Mouse (Mus musculus) thymus, adult 18-20 months (tissue): ENCODE measurements at regions not wholly inside any gene's neighbourhood (a gene's known extent, or its start where the extent isn't known, plus 50 kb on each side); places are given as distances from the start of the nearest gene placed in this dataset.

Source experiments
- DNase-seq, 2 experiments: peaks; one replicate each; pipeline ENCODE4 v3.0.0; 2022; ENCODE audit warnings: mixed read lengths in 2 of 2

GRCm38 (mm10) chr17:9905501-9906462, 236.3 kb upstream of the Pabpc6 start:
- no peak for DNase-seq

- DNase-seq, result no peak
Measured at GRCm38 (mm10) chr17:9904525-9904991, 235.0 kb upstream of the Pabpc6 start.

- no peak for DNase-seq
Measured at GRCm38 (mm10) chr17:9903313-9903712, 233.8 kb upstream of the Pabpc6 start.

DNA sequence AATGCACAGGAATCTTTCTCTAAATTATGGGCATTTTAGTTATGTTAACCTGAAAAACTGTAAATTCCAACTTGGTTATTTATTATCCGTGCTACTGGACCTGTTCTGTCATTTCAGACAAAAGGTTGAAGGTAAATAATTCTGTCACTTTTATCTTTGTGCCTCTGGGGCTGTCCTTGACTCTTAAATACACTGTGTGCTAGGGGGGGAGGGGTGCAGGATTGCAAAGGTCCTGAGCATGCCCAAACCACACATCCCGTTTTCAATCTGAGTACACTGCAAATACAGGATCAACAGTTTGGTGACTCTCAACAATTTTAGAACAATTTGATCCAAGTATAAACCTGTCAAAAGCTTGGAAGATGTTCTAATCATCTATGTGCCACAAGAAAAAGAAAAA, 227.4 kb upstream of the Pabpc6 start:
- DNase-seq, result no peak

- DNase-seq, result no peak
Measured at GRCm38 (mm10) chr17:9895686-9896082, 226.2 kb upstream of the Pabpc6 start.

DNA sequence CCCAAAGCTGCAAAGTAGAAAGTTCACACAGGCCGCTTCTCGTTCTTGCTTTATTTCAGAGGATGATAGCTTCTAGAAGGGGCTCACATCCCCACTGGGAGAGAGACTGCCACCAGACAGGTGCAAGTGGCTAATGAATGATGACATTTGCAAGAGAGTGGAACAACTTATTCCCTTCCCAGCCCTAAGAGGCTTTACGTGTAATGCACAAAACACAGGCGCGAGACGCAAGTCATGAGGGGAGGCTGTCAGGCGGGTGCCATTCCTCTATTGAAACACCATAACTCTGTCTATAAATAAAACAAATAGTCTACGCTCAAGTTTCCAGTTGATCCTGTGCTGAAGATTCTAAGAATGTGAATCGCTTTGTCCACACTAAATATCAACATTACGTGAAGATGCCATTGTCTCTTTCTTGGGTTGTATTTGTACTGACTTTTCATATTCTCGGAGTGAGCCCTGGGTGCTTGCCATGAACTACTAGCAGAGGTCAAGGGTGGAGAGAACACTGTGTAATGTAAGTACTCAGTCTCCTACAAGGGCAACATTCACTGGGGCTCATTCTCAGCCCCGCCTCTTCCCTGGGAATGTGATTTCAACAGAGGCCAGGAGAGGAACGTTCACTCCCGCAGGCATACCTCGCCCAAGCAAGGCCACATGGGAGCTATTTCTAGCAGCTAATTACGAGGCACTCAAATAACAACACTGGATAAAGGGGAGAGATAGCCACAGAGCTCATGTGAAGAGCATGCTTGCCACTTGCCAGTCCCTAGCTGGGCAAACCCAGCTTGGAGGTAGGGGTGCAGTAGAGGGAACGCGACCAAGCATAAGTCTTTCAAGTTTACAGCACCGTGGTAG, 225.5 kb upstream of the Pabpc6 start:
- DNase-seq, result no peak

DNA sequence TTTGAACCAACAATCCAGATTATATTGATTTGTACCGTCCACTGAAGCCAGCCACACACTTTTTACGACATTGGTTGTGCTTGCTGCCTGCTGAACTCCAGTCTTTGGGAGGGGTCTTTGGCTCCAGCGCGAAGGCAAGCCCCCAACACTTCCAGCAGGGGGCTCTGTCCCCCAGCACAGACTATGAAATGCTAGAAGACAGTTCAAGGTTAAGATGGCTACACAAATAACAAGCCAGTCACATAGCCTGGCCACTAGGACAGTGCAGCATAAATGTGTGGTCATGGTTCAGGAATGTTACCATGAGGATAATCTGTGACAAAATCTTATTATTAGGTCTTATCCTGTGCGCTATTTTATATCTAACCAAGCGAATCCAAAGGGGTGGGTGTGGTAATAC, 224.4 kb upstream of the Pabpc6 start:
- DNase-seq, result no peak

DNA sequence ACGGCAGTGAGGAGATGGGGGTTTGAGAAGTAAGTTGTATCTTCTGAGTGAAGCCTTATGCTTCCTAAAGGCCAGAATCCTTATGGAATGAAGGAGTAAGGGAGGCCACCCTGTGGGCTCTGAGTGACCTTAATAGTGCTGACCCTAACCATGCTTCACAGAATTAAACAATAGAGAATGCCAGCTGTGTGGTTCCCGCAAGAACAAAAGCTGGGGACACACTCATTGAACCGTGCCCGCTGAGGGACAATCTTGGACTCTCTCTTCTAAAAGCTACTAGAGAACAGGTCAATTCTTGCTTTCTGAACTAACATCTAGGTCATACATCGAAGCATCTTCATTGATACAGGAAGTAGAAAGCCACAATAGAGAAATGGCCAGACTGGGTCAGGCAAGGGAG, 223.3 kb upstream of the Pabpc6 start:
- no peak for DNase-seq

DNA sequence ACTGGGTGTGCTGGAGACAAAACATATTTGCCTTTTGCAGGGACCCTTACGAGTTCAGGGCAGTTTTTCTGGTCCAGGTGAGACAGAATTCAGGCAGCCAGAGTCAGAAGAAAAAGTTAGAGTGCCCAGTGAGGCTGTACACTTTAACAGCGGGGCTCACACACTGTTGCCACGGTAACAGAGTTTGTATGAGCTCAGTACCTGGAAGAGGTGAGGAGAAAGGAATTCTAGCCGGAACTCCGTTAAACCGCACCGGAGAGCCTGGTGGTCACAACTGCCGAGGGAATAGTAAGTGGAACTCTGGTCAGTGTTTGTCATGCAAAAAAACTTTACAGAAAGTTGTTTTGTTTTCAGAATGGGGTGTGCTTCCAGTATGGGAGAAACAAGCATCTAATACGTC, 222.6 kb upstream of the Pabpc6 start:
- DNase-seq, result no peak

DNA sequence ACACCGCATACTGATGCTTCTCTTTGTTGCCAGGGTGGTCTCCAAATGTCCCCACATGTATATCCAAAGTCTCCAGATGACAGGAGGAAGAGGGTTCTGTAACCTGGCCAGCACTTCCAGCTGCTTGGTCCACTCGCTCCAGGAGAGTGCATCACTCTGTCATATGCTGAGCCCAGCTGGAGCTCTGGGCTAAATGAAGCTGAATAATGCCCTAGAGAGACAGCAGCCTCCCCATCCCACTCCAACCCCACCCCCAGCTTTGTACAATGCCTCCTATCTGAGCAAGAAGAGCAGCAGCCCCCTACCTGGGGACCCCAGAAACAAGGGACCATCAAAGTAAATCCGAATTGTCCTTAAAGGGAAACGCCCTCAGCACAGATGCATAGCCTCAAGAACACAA, 219.0 kb upstream of the Pabpc6 start:
- DNase-seq, result no peak

- no peak for DNase-seq
Measured at GRCm38 (mm10) chr17:9885110-9885509, 215.6 kb upstream of the Pabpc6 start.

- no peak for DNase-seq
Measured at GRCm38 (mm10) chr17:9882639-9883226, 213.2 kb upstream of the Pabpc6 start.

DNA sequence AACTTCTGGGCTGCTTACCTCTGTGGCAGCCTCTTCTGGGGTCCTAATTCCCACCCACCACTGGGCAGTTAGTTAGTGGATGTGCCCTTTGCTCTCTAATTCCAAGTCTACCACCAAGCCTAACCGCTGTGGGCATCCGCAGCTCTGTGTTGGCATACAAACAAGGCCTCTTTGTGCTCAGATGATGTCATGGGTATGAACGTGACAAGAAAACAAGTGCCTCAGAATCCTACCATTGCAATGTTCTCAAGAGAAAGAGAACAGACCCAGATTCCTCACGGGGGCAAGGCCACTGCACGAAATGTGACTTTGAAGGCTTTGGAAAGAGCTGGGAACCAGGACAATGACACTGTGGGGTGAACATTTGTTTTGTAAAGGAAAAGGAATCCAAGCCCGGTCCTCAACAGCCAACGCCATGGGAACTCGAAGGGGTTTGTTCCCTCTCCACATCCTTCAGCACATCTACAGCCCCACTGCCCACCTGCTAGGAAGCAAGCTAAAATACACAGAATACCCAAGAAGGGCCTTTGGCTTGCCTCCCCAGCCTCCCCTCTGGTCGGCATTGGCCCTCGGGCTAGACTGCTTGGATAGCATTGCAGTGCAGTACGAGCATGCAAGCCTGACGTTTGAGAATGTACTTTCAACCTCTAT, 210.2 kb upstream of the Pabpc6 start:
- no peak for DNase-seq

DNA sequence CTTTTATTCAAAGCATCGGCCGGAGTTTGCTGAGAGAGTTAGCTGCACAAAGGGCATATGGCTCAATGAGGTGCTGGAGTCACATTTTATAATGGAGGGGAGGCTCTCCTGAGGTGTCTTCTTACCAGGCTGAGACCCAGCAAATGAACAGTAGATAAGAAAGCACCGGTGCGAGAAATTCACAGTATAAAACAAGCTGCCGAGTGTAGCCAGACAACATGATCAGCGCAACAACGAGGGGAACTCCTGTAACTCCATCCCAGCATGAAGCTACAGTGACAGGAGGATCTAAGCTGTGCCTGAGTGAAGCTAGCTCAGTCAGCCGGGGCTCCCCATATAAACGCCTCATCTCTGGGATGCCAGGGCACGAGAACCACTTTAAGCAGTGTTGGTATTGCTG, 204.2 kb upstream of the Pabpc6 start:
- DNase-seq, result no peak

DNA sequence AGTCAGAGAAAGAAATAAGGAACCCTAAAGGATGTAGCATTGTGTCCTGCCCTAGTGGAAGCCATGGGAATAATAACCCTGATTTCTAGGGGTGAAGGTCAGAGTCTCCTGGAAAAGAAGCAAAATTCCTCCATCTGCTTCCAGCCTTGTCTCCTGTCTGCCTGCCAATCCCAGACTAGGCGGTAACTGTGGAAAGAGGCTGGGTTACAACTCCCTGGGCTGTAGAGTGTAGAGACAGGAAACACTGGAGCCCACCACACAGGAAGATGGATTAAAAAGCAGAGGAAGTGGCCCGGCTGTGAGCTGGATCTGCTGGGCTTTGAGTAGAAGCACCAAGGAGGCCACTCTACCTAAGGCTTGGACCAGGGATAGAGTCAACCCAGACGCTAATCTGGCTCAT, 200.7 kb upstream of the Pabpc6 start:
- no peak for DNase-seq

DNA sequence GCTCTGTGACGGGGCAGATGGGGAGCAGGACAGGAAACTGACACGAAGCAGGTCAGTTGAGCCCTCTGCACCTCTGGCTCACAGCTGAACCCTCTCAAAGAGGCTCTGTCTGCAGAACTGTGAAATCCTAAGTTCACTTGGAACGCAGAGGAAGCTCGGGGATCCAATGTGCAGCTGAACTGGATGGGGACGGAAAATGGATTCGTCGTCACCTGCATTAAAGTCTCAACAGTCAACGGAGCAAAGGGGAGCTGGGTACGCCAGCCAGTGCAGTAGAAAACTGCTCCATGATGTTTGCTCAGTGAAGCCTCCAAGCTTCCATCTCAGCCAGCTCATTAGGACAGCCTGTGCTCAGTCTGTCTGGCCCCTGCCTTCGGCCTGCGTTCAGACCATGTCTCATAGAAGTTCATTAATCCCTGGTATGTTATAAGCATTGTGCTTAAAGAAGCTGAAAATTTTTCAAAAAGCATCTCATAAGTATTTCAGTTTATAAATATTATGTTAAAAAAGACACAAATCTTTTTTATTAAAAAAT, 199.3 kb upstream of the Pabpc6 start:
- DNase-seq, result no peak

- DNase-seq, result no peak
Measured at GRCm38 (mm10) chr17:9864254-9864653, 194.7 kb upstream of the Pabpc6 start.

DNA sequence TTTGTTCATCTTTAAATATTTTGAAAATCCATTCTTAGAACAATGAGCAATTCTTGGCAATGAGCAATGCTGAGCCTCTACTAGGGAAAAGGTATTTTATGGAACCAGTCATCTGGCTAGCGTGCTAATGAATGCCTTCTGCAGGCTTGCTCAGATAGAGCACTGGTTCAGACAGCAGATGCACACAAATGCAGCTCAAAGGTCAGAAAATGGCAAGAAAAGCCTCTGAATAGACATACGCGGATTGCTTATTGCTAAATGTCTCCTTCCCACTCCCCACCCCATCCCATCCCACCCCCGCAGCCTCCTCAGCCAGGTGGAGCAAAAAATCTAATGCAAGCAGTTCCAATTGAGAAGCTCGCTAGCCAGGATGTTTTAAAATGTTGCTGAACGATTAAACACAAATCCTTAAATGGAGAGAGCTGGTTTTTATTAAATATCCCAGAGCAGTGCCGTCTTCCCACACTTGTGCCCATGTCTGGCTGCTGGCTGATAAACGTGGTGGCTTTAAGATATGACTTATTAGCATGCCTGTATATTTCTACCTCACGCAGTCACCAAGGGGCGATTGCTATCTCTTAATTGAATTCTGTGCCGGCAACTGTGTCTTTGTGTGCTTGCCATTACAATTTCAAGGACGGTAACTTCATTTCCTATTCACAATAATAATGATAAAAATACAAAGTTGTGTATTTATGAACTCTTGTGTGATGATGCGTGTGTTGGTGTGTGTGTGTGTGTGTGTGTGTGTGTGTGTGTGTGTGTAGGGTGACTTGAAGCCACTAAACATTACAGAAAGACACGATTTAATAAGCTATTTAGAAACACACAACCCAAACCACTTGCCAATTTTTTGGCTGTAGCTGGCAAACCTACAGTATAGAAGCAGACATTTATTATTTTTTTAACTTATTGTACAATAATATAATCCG, 192.7 kb upstream of the Pabpc6 start:
- no peak for DNase-seq

- DNase-seq, result no peak
Measured at GRCm38 (mm10) chr17:9861346-9861745, 191.8 kb upstream of the Pabpc6 start.

DNA sequence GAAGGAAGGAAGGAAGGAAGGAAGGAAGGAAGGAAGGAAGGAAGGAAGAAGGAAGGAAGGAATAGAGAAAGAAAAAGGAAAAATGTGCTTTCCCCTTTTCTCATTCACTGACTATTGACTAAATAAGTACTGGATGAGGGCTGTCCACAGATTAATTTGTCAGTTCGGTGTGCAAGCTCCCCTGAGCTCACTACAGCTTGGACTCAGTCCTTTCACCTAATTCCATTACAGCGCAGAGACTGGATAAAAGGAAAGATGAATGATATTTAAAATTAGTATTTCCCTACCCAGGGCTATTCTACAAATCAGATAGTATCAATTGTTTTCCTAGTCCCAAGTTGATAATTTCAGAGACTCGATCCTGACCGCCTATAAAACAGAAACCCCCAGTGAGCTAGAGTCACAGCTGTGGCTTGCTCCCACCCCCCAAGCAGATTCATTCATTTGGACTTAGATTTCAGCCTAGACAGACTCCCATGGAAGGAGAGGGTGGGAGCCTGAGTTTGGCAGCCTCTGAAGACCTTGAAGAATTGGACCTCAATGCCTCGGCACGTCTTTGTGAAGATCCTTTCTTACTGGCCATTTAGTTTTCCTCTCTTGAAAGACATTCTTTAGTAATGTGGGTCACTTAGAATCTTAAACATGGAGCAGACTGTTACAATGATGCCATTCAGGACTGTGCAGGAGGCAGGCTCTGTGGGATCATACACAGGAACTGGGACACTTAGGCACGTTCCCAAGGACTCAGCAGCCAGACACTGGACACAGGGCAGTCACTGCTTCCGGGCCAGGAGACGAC, 179.2 kb upstream of the Pabpc6 start:
- no peak for DNase-seq
